Comparison of ENCODE assay signal across 9 mouse cellular contexts in genomic region chr19:36470106-36470505, GRCm38 (mm10).
DNase-seq lines count a peak whose midpoint lies in the region; ATAC-seq and TF ChIP-seq lines count a peak whose summit lies in the region.
"Had no signal": no experiment of that assay in that cellular context is flagged by ENCODE, and none has a peak within 500 bp of the region (broad histone marks: within the 10 kb centered on the region; RNA-seq: fewer than 3 reads in every experiment).

No protein-coding gene starts in this region.

- TF ChIP-seq EP300 in CH12.LX (IDR thresholded peaks at IDR 0.05; ENCODE audit: low read length), result no peak

- peaks cover 0 to 5% of the 10 kb centered on the region in 2 experiments; a peak in 1 of 4 replicates for H3K4me1 ChIP-seq in CH12.LX (ENCODE audit: control insufficient read depth in 1 of 2, insufficient read depth in 2 of 2)
- H3K4me1 ChIP-seq in kidney, postnatal 0 days (replicated peaks; ENCODE audit: insufficient read depth, low read length), result no peaks in the 10 kb centered on the region
- 0 out of 2 replicates have a peak, but pooled peaks cover 5% of the 10 kb centered on the region for H3K4me1 ChIP-seq in liver, embryonic 13.5 days (replicated peaks)
- H3K4me1 ChIP-seq in midbrain, embryonic 11.5 days (ENCODE audit: control insufficient read depth, insufficient read depth, low read length), result no peaks in the 10 kb centered on the region
- H3K4me1 ChIP-seq: hindbrain, embryonic 15.5 days had no signal

- DNase-seq in 3T3-L1 (ENCODE audit: low read depth, low spot score) (peak; percentile 84), CH12.LX (ENCODE audit: extremely low read depth) (peak; percentile 58)
- peak; percentile 69 for DNase-seq in brain, embryonic 14.5 days (ENCODE audit: low read depth)
- DNase-seq in forelimb bud, embryonic 11.5 days (ENCODE audit: low read depth, low spot score), result peak; percentile 5
- DNase-seq in kidney, postnatal 0 days (ENCODE audit: low spot score), result peak; percentile 51
- DNase-seq in liver, embryonic 13.5 days, result peak; percentile 41
- peak; percentile 68 for DNase-seq in right cerebral cortex, postnatal 4 days
- no peak for DNase-seq in midbrain, embryonic 11.5 days (ENCODE audit: low spot score, missing footprints)

- H3K36me3 ChIP-seq in CH12.LX (replicated peaks in 1 of 2; ENCODE audit: control insufficient read depth in 1 of 2, insufficient read depth in 1 of 2, low read length in 1 of 2), result no peaks in the 10 kb centered on the region
- no peaks in the 10 kb centered on the region for H3K36me3 ChIP-seq in kidney, postnatal 0 days (ENCODE audit: insufficient read depth, low read length)
- H3K36me3 ChIP-seq in liver, embryonic 13.5 days, result no peaks in the 10 kb centered on the region
- no peaks in the 10 kb centered on the region for H3K36me3 ChIP-seq in midbrain, embryonic 11.5 days (ENCODE audit: control insufficient read depth, insufficient read depth, low read length)
- H3K36me3 ChIP-seq: hindbrain, embryonic 15.5 days had no signal

- no peak for TF ChIP-seq POLR2A in CH12.LX (IDR thresholded peaks at IDR 0.05; ENCODE audit: low read depth, low read length)
- TF ChIP-seq POLR2A in brain, embryonic 14.5 days (IDR thresholded peaks at IDR 0.05; ENCODE audit: borderline replicate concordance, extremely low read depth, insufficient read depth, insufficient read length, poor library complexity, severe bottlenecking), result no peak

- in situ Hi-C loops in CH12.LX (cut with MboI; ENCODE audit: low pct_ligation_motif_present, low pct_unique_long_range_greater_than_20kb, low sequenced_read_pairs), result no loop called here

- H3K27me3 ChIP-seq in CH12.LX (replicated peaks), result no peaks in the 10 kb centered on the region
- H3K27me3 ChIP-seq in kidney, postnatal 0 days (ENCODE audit: insufficient read depth, low read length), result no peaks in the 10 kb centered on the region
- H3K27me3 ChIP-seq in liver, embryonic 13.5 days, result no peaks in the 10 kb centered on the region
- H3K27me3 ChIP-seq in midbrain, embryonic 11.5 days (ENCODE audit: control insufficient read depth, insufficient read depth, low read length), result no peaks in the 10 kb centered on the region
- H3K27me3 ChIP-seq: hindbrain, embryonic 15.5 days had no signal

- H3K79me2 ChIP-seq in CH12.LX (replicated peaks; ENCODE audit: control insufficient read depth, extremely low read depth, insufficient read depth, poor library complexity, severe bottlenecking), result no peaks in the 10 kb centered on the region

- no peak overlapping the region for H3K27ac ChIP-seq in CH12.LX (ENCODE audit: insufficient read depth, low read depth)
- no peak overlapping the region for H3K27ac ChIP-seq in kidney, postnatal 0 days
- no peak overlapping the region for H3K27ac ChIP-seq in liver, embryonic 13.5 days
- H3K27ac ChIP-seq in midbrain, embryonic 11.5 days (ENCODE audit: low read depth, low read length), result no peak overlapping the region
- H3K27ac ChIP-seq: hindbrain, embryonic 15.5 days had no signal

- no peak overlapping the region for H3K4me2 ChIP-seq in CH12.LX (ENCODE audit: insufficient read depth, low read depth, poor library complexity, severe bottlenecking)
- no peak overlapping the region for H3K4me2 ChIP-seq in kidney, postnatal 0 days (ENCODE audit: low read length)
- H3K4me2 ChIP-seq in liver, embryonic 13.5 days, result no peak overlapping the region
- no peak overlapping the region for H3K4me2 ChIP-seq in midbrain, embryonic 11.5 days
- H3K4me2 ChIP-seq: hindbrain, embryonic 15.5 days had no signal

- H3K9me3 ChIP-seq in CH12.LX (replicated peaks; ENCODE audit: low read length), result no peaks in the 10 kb centered on the region
- no peaks in the 10 kb centered on the region for H3K9me3 ChIP-seq in kidney, postnatal 0 days (replicated peaks; ENCODE audit: low read length)
- no peaks in the 10 kb centered on the region for H3K9me3 ChIP-seq in liver, embryonic 13.5 days (replicated peaks)
- no peaks in the 10 kb centered on the region for H3K9me3 ChIP-seq in midbrain, embryonic 11.5 days (ENCODE audit: control insufficient read depth, low read length)
- H3K9me3 ChIP-seq: hindbrain, embryonic 15.5 days had no signal

- dilution Hi-C loops in CH12.LX (cut with MboI; ENCODE audit: extremely low pct_ligation_motif_present, extremely low pct_unique_long_range_greater_than_20kb, low sequenced_read_pairs), result no loop called here

- peak; percentile 80 for TF ChIP-seq RAD21 in CH12.LX (IDR thresholded peaks at IDR 0.05; ENCODE audit: low read depth, low read length)

- H3K9ac ChIP-seq in CH12.LX (ENCODE audit: insufficient read depth, low read depth), result no peak overlapping the region
- no peak overlapping the region for H3K9ac ChIP-seq in kidney, postnatal 0 days (ENCODE audit: low read depth, low read length)
- H3K9ac ChIP-seq in liver, embryonic 13.5 days, result no peak overlapping the region
- no peak overlapping the region for H3K9ac ChIP-seq in midbrain, embryonic 11.5 days (ENCODE audit: low read length)
- H3K9ac ChIP-seq: hindbrain, embryonic 15.5 days had no signal

- no peak overlapping the region for H3K4me3 ChIP-seq in CH12.LX (replicated peaks in 1 of 3; ENCODE audit: low read depth in 2 of 3, low read length in 2 of 3, poor library complexity in 1 of 3)
- H3K4me3 ChIP-seq in kidney, postnatal 0 days (replicated peaks; ENCODE audit: low read depth, low read length), result no peak overlapping the region
- no peak overlapping the region for H3K4me3 ChIP-seq in liver, embryonic 13.5 days (replicated peaks)
- no peak overlapping the region for H3K4me3 ChIP-seq in midbrain, embryonic 11.5 days (ENCODE audit: low read depth, low read length)
- H3K4me3 ChIP-seq: hindbrain, embryonic 15.5 days had no signal

- ATAC-seq in kidney, postnatal 0 days (replicated peaks; ENCODE audit: low FRiP score, low read depth), result no peak
- no peak for ATAC-seq in liver, embryonic 13.5 days (ENCODE audit: low read depth)
- ATAC-seq in midbrain, embryonic 11.5 days (ENCODE audit: low FRiP score), result no peak

- TF ChIP-seq CTCF in CH12.LX (conservative IDR thresholded peaks at IDR 0.05 in 1 of 2, IDR thresholded peaks at IDR 0.05 in 1 of 2; ENCODE audit: low read depth in 2 of 2, low read length in 2 of 2), result peak; percentile 74 to 87
- TF ChIP-seq CTCF in brain, embryonic 14.5 days (IDR thresholded peaks at IDR 0.05; ENCODE audit: borderline replicate concordance, extremely low read depth, insufficient read depth, insufficient read length), result peak; percentile 60; the same call in 1 of the 2 replicates
- peak; percentile 76 for TF ChIP-seq CTCF in kidney, postnatal 0 days (IDR thresholded peaks at IDR 0.05; ENCODE audit: low read depth)

- WGBS in kidney, postnatal 0 days, result 13% methylated on average over 6 of the region's 6 CpGs
- 14% methylated on average over 6 of the region's 6 CpGs for WGBS in liver, embryonic 13.5 days (ENCODE audit: insufficient replicate concordance)
- 17% methylated on average over 6 of the region's 6 CpGs for WGBS in midbrain, embryonic 11.5 days

TF ChIP-seq in CH12.LX, 34 proteins besides CTCF, POLR2A, EP300 and RAD21:
- TF ChIP-seq MAFK (IDR thresholded peaks at IDR 0.05; ENCODE audit: insufficient replicate concordance, low read length) (no peak), TBP (conservative IDR thresholded peaks at IDR 0.05; ENCODE audit: low read depth, low read length) (no peak), BHLHE40 (IDR thresholded peaks at IDR 0.05; ENCODE audit: low read depth, low read length) (no peak), SMC3 (IDR thresholded peaks at IDR 0.05; ENCODE audit: low read depth, low read length) (peak; percentile 73), ELF1 (IDR thresholded peaks at IDR 0.05; ENCODE audit: low read depth, low read length) (no peak), PAX5 (IDR thresholded peaks at IDR 0.05; ENCODE audit: low read length) (no peak), RCOR1 (conservative IDR thresholded peaks at IDR 0.05; ENCODE audit: low read depth, low read length) (no peak)
